Mouse (Mus musculus): ENCODE data around the gene Gm21761. TPM values are rescaled to one million over a fixed set of nuclear protein-coding genes. Genes with fewer than 3 reads are reported as not detected.
"Not testable (repeated sequence)": the region's sequence is repeated elsewhere in the genome, so short reads cannot be mapped to it uniquely, and the experiment has no call there.

Gm21761 gene
- polyA plus RNA-seq, 1 experiment from 2014 or later = not detected

DNA sequence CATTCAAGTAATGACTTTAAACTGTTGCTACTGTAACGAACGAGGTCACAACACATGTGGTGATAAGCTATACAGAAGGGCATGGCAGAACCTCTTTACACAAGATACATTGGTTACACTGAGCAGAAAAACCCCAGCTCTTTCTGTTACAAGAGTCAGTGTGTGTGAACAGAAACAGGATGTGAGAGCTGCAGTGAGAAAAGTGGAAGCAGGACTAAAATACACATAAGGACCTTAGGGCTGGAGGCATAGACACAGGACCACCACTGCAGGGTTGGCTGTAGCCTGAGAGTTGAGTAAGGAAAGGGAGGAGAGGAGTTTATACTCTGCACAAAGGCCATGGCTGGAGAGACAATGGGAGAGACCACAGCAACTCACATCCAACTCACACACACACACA is 12.6 kb downstream of the Gm21761 start:
- H3K9ac ChIP-seq; H3K27me3 ChIP-seq; H3K36me3 ChIP-seq (replicated peaks); H3K4me3 ChIP-seq (replicated peaks); H3K9me3 ChIP-seq (replicated peaks); H3K4me1 ChIP-seq (replicated peaks); H3K27ac ChIP-seq (replicated peaks); H3K4me2 ChIP-seq; ATAC-seq (ENCODE audit: insufficient read depth): not testable (repeated sequence)
- WGBS (ENCODE audit: insufficient replicate concordance) = 37% methylated on average over 2 of the region's 2 CpGs

DNA sequence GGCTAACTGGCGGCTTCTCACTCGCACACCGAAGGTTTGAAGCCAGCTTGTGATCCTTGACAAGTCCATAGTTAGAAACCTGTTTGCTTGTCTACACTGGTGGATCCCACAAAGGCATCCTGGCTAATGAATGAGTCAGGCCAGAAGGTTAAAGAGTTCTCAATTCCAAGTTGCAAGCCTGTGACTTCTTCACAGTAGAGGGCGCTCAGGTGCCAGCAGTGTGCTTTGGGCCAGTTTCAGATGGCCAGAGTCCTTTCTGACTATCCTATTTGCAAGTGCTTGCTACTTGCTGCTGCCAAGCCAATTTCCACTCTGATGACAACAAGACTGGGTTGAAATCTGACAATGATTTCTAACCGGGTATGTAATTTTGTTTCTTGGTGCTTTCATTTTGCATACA is 30.5 kb downstream of the Gm21761 start:
- not testable (repeated sequence) for ATAC-seq (ENCODE audit: insufficient read depth); H3K4me1 ChIP-seq (replicated peaks); H3K27me3 ChIP-seq; H3K9me3 ChIP-seq (replicated peaks); H3K27ac ChIP-seq (replicated peaks); H3K9ac ChIP-seq; H3K4me2 ChIP-seq; H3K36me3 ChIP-seq (replicated peaks); H3K4me3 ChIP-seq (replicated peaks)
- 37% methylated on average over 5 of the region's 5 CpGs for WGBS (ENCODE audit: insufficient replicate concordance)

DNA sequence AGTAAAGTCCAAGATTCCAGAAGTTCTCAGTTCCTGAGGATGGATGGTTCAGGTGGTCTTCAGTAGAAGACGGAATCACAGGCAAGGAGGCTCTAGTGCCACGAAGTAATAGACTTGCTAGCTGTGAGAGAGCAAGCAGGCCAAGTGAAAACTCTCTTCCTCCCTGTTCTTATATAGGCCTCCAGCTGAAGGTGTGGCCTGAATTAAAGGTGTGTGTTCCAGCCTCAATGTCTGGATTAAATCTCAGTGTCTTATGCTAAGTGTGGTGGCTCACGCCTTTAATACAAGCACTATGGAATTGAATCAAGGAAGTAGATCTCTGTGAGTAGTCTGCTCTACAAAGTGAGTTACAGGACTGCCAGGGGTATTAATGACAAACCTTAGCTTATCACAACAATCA is 34.4 kb downstream of the Gm21761 start, which contains the start of gene Tcstv1:
Gene Tcstv1 (minus strand): TSS at position 101 of the 400 bp plus-strand sequence.
- not testable (repeated sequence) for H3K4me3 ChIP-seq (replicated peaks); H3K4me2 ChIP-seq; H3K36me3 ChIP-seq (replicated peaks); ATAC-seq (ENCODE audit: insufficient read depth); H3K9ac ChIP-seq; H3K27me3 ChIP-seq; H3K27ac ChIP-seq (replicated peaks); H3K4me1 ChIP-seq (replicated peaks); H3K9me3 ChIP-seq (replicated peaks)
- 57% methylated on average over 3 of the region's 3 CpGs for WGBS (ENCODE audit: insufficient replicate concordance)

DNA sequence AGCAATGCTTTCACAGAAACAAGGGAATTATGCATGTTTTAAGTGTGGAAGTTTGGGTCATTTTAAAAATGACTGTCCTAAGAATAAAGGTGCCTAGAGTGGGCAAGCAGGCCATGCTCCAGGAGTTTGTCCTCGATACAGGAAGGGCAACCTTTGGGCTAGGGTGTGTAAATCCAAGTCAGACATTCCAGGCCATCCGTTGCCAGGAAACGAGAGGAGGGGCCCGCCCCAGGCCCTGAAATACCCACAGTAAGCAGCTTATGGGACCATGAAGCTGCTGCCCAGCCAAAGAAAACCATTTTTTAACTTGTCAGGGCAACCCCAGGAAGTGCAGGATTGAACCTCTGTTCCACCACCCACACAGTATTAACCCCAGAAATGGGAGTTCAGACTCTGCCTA is 42.2 kb downstream of the Gm21761 start:
- H3K27ac ChIP-seq (replicated peaks); H3K4me1 ChIP-seq (replicated peaks); H3K27me3 ChIP-seq; H3K36me3 ChIP-seq (replicated peaks); H3K9me3 ChIP-seq (replicated peaks); H3K4me2 ChIP-seq; H3K9ac ChIP-seq; ATAC-seq (ENCODE audit: insufficient read depth); H3K4me3 ChIP-seq (replicated peaks): not testable (repeated sequence)
- WGBS (ENCODE audit: insufficient replicate concordance) = 31% methylated on average over 4 of the region's 4 CpGs

DNA sequence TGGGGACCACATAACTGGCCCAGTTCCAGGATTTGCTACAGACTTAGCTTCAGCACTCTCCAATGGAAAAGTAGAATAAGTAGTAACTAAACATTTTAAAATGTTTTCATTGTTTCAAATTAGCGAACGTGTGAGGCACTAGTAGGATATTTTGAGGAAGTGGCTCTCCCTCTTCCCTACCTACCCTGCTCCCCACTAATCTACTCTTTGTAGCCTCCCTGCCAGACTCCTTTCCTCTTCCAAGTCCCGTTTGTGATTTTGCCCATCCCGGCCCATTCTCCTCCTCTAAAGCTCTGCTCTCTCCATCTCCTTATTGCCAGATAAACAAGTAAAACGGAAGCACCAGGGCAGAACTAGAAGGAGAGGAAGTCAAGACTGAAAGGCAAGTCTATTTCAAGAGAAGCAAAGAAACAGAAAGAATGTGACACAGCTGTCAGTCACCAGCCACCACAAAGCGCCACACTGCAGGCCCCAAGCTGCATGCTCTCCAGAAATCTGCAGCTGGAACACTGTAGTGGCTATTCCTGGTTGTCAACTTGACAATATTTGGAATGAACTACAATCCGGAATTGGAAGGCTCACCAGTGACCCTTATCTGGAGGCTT is 64.6 kb downstream of the Gm21761 start:
- not testable (repeated sequence) for H3K36me3 ChIP-seq (replicated peaks); ATAC-seq (ENCODE audit: insufficient read depth); H3K27ac ChIP-seq (replicated peaks); H3K4me1 ChIP-seq (replicated peaks); H3K27me3 ChIP-seq; H3K9ac ChIP-seq; H3K4me2 ChIP-seq; H3K4me3 ChIP-seq (replicated peaks); H3K9me3 ChIP-seq (replicated peaks)
- 38% methylated on average over 6 of the region's 7 CpGs for WGBS (ENCODE audit: insufficient replicate concordance)

DNA sequence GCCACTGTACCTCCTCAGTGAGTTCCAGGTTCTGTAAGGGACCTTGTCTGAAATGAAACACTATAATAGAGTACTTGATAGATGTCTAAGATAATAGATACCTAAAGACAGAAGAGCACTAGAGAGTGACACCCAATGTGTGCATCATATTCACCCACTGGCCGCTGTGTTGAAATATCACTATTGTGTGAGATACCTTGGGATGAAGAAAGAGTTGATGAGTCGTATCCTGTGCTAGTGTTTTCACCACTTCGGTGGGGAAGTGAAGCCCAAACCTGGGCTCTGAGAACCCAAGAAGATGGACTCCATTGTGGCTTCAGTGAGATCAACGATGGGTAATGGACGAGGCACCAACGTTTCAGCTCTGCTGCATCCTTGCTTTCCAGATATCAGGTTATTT is 66.7 kb downstream of the Gm21761 start:
- not testable (repeated sequence) for H3K27ac ChIP-seq (replicated peaks); H3K4me3 ChIP-seq (replicated peaks); H3K9me3 ChIP-seq (replicated peaks); H3K36me3 ChIP-seq (replicated peaks); H3K4me2 ChIP-seq; ATAC-seq (ENCODE audit: insufficient read depth); H3K4me1 ChIP-seq (replicated peaks); H3K27me3 ChIP-seq; H3K9ac ChIP-seq
- no CpG with 5 or more reads among the region's 6 CpGs for WGBS (ENCODE audit: insufficient replicate concordance)

Other genes with a start within 250 kb of the Gm21761 start
- 166 and 167 TPM in 2 replicates for gene Hmgcs1, start 238.9 kb downstream of the Gm21761 start, polyA plus RNA-seq (2015; fragmentation: Nextera tagmentation; extraction: Ambion mirVana)
- gene Nim1k, start 173.4 kb downstream of the Gm21761 start, polyA plus RNA-seq (2015; fragmentation: Nextera tagmentation; extraction: Ambion mirVana) = 0.09 and 0.10 TPM in 2 replicates
- gene Zfp131, start 138.4 kb downstream of the Gm21761 start, polyA plus RNA-seq (2015; fragmentation: Nextera tagmentation; extraction: Ambion mirVana) = 12.1 and 12.5 TPM in 2 replicates
- gene AF067063, start 99.1 kb downstream of the Gm21761 start, polyA plus RNA-seq (2015; fragmentation: Nextera tagmentation; extraction: Ambion mirVana) = not detected in 2 replicates
- gene D13Ertd608e, start 93.3 kb downstream of the Gm21761 start, polyA plus RNA-seq (2015; fragmentation: Nextera tagmentation; extraction: Ambion mirVana) = not detected in 2 replicates
- not detected in 2 replicates for gene Tcstv1, start 34.5 kb downstream of the Gm21761 start, polyA plus RNA-seq (2015; fragmentation: Nextera tagmentation; extraction: Ambion mirVana)
- gene B020031M17Rik, start 21.5 kb upstream of the Gm21761 start, polyA plus RNA-seq (2015; fragmentation: Nextera tagmentation; extraction: Ambion mirVana) = not detected in 2 replicates
- gene Gm36079, start 97.7 kb upstream of the Gm21761 start, polyA plus RNA-seq (2015; fragmentation: Nextera tagmentation; extraction: Ambion mirVana) = not detected in 2 replicates
- gene Gm21188, start 122.9 kb upstream of the Gm21761 start, polyA plus RNA-seq (2015; fragmentation: Nextera tagmentation; extraction: Ambion mirVana) = 0.35 and 0.43 TPM in 2 replicates
- gene Gm20767, start 211.0 kb upstream of the Gm21761 start, polyA plus RNA-seq (2015; fragmentation: Nextera tagmentation; extraction: Ambion mirVana) = not detected in 2 replicates
- not detected in 2 replicates for gene Gm21818, start 243.2 kb upstream of the Gm21761 start, polyA plus RNA-seq (2015; fragmentation: Nextera tagmentation; extraction: Ambion mirVana)